In genomic region chr5:15817366-15817765, GRCm38 (mm10) we compare ENCODE assay signal across 16 mouse cellular contexts.
"Had no signal": no experiment of that assay in that cellular context is flagged by ENCODE, and none has a peak within 500 bp of the region (broad histone marks: within the 10 kb centered on the region; RNA-seq: fewer than 3 reads in every experiment).

No protein-coding gene starts in this region.

- H3K9ac ChIP-seq: limb, embryonic 12.5 days; limb, embryonic 15.5 days; liver, embryonic 14.5 days; liver, postnatal 0 days; lung, embryonic 14.5 days had no signal

- DNase-seq: kidney, adult 18-20 months; kidney, adult 9 months; kidney, postnatal 14 days; kidney, postnatal 4 days; left cerebral cortex, postnatal 4 days; liver, postnatal 0 days; lung, embryonic 14.5 days; thymus, adult 2 months; thymus, postnatal 14 days had no signal

- H3K27ac ChIP-seq: limb, embryonic 12.5 days; limb, embryonic 15.5 days; liver, embryonic 14.5 days; macrophage had no signal

- H3K4me2 ChIP-seq: limb, embryonic 12.5 days; limb, embryonic 15.5 days; liver, embryonic 11.5 days; lung, embryonic 14.5 days had no signal

- H3K9me3 ChIP-seq: limb, embryonic 12.5 days; limb, embryonic 15.5 days had no signal

- ATAC-seq: intestine, embryonic 16.5 days; liver, postnatal 0 days; lung, postnatal 0 days had no signal

- H3K36me3 ChIP-seq: limb, embryonic 12.5 days; limb, embryonic 15.5 days had no signal

- H3K27me3 ChIP-seq: limb, embryonic 12.5 days; limb, embryonic 15.5 days had no signal

- H3K4me1 ChIP-seq: limb, embryonic 12.5 days; limb, embryonic 15.5 days had no signal

- H3K4me3 ChIP-seq: limb, embryonic 12.5 days; limb, embryonic 15.5 days had no signal
